Mouse (Mus musculus) liver, adult 2 months (tissue): Measurements from ENCODE around the gene Msh3. TPM values are rescaled to one million over a fixed set of nuclear protein-coding genes. Genes with fewer than 3 reads are reported as not detected.

Experiments
- DNase-seq: peaks from one replicate; pipeline ENCODE4 v3.0.0-alpha.2; 2011; ENCODE audit warnings: low read depth, low spot score; ENCODE audit errors: extremely low read depth
- H3K27ac ChIP-seq: fragments of 200-500 bp; replicated peaks from 2 replicates; pipeline ENCODE4 v1.5.1; 2012; ENCODE audit warnings: low read depth, mild to moderate bottlenecking, control low read depth, inconsistent platforms, low read length; ENCODE audit not compliant: insufficient read depth
- H3K27me3 ChIP-seq: fragments of 200-500 bp; 2 replicates; pipeline ENCODE4 v1.6.1; 2012; ENCODE audit warnings: mild to moderate bottlenecking, moderate library complexity, low read length, inconsistent platforms; ENCODE audit not compliant: control insufficient read depth, insufficient read depth
- H3K36me3 ChIP-seq: fragments of 200-500 bp; 2 replicates; pipeline ENCODE4 v1.6.1; 2012; ENCODE audit warnings: low read length, inconsistent platforms; ENCODE audit not compliant: control insufficient read depth, insufficient read depth
- H3K4me1 ChIP-seq: fragments of 200-500 bp; 2 replicates; pipeline ENCODE4 v1.6.1; 2011; ENCODE audit warnings: low read length; ENCODE audit not compliant: control insufficient read depth, insufficient read depth
- H3K4me3 ChIP-seq: fragments of 200-500 bp; 2 replicates; pipeline ENCODE4 v1.5.1; 2011; ENCODE audit warnings: low read depth, mild to moderate bottlenecking, control low read depth, low read length, moderate library complexity; ENCODE audit not compliant: insufficient read depth
- H3K79me2 ChIP-seq: fragments of 200-500 bp; 2 replicates; pipeline ENCODE4 v1.6.1; 2012; ENCODE audit warnings: inconsistent platforms, mild to moderate bottlenecking, low read length, moderate library complexity; ENCODE audit not compliant: control insufficient read depth, insufficient read depth
- H3K9ac ChIP-seq: fragments of 200-500 bp; 2 replicates; pipeline ENCODE4 v1.6.1; 2012; ENCODE audit warnings: low read depth, mild to moderate bottlenecking, control low read depth, inconsistent platforms, low read length
- CTCF ChIP-seq: fragments of 200-500 bp; IDR thresholded peaks from 2 replicates; pipeline ENCODE4 v1.5.1; 2011; ENCODE audit warnings: low read depth, low read length, control low read depth
- POLR2A ChIP-seq: fragments of 200-500 bp; IDR thresholded peaks from 2 replicates; pipeline ENCODE4 v1.6.1; 2011; ENCODE audit warnings: low read length, control low read depth; ENCODE audit not compliant: insufficient read depth; ENCODE audit errors: extremely low read depth
- WGBS: fragments of 180-500 bp; shearing (Covaris S2); methylation state at CpG from one replicate; pipeline ENCODE4 v1.1.7; 2018; 5-methylcytosine and 5-hydroxymethylcytosine counted together
- polyA plus RNA-seq: library from polyadenylated mRNA; depleted of rRNA; stranded (reverse); fragments of >200 nt; gene quantifications from 2 replicates; pipeline ENCODE4 v1.2.3, GENCODE M21; 2012
- total RNA-seq: library from RNA; depleted of rRNA; stranded (reverse); fragments of >200 nt; gene quantifications from 2 replicates; pipeline ENCODE4 v1.2.3, GENCODE M21; 2014

Gene Msh3
- total and polyA plus RNA-seq, 2 experiments, result 3.0 to 16.9 TPM

- 95% methylated on average over 2 of the region's 2 CpGs for WGBS
- Histone ChIP-seq H3K27me3 (no peaks in the 10 kb centered on the region), H3K4me3 (no peak overlapping the region), H3K79me2 (no peaks in the 10 kb centered on the region), H3K27ac (no peak overlapping the region), H3K4me1 (no peaks in the 10 kb centered on the region), H3K9ac (no peak overlapping the region), H3K36me3 (peaks cover 5% of the 10 kb centered on the region)
- DNase-seq, result no peak
- TF ChIP-seq CTCF (no peak), POLR2A (no peak)
These were observed 110.1 kb downstream of the Msh3 start for GRCm38 (mm10) chr13:92244731-92245130.

- Histone ChIP-seq H3K9ac (no peak overlapping the region), H3K27ac (no peak overlapping the region), H3K4me3 (no peak overlapping the region), H3K36me3 (no peaks in the 10 kb centered on the region; the same call in 1 of the 2 replicates), H3K4me1 (no peaks in the 10 kb centered on the region), H3K79me2 (no peaks in the 10 kb centered on the region), H3K27me3 (no peaks in the 10 kb centered on the region)
- TF ChIP-seq CTCF (no peak), POLR2A (no peak)
- DNase-seq, result no peak
- WGBS, result 83% methylated on average over 4 of the region's 4 CpGs
These were observed 113.4 kb downstream of the Msh3 start for GRCm38 (mm10) chr13:92241426-92241825.

- H3K27me3 ChIP-seq, result no peaks in the 10 kb centered on the region
- H3K79me2 ChIP-seq, result no peaks in the 10 kb centered on the region
- WGBS, result 97% methylated on average over 3 of the region's 3 CpGs
- no peak for DNase-seq
- H3K4me1 ChIP-seq, result no peaks in the 10 kb centered on the region
- H3K36me3 ChIP-seq, result peaks cover 5% of the 10 kb centered on the region; the same call in 1 of the 2 replicates
- H3K4me3 ChIP-seq, result no peak overlapping the region
- H3K9ac ChIP-seq, result no peak overlapping the region
- TF ChIP-seq CTCF, result no peak
- no peak for TF ChIP-seq POLR2A
- no peak overlapping the region for H3K27ac ChIP-seq
These were observed 116.9 kb downstream of the Msh3 start for GRCm38 (mm10) chr13:92237887-92238286.

- Histone ChIP-seq H3K4me3 (no peak overlapping the region), H3K36me3 (peaks cover 5% of the 10 kb centered on the region; the same call in 1 of the 2 replicates), H3K27me3 (no peaks in the 10 kb centered on the region), H3K9ac (no peak overlapping the region), H3K27ac (no peak overlapping the region), H3K79me2 (no peaks in the 10 kb centered on the region), H3K4me1 (no peaks in the 10 kb centered on the region)
- 95% methylated on average over 4 of the region's 4 CpGs for WGBS
- DNase-seq, result no peak
- no peak for TF ChIP-seq POLR2A
- no peak for TF ChIP-seq CTCF
These were observed 117.8 kb downstream of the Msh3 start for GRCm38 (mm10) chr13:92237016-92237415.

- TF ChIP-seq POLR2A (no peak), CTCF (no peak)
- H3K27me3 ChIP-seq, result no peaks in the 10 kb centered on the region
- no peaks in the 10 kb centered on the region for H3K4me1 ChIP-seq
- DNase-seq, result no peak
- WGBS, result 82% methylated on average over 9 of the region's 9 CpGs
- no peaks in the 10 kb centered on the region for H3K79me2 ChIP-seq
- no peak overlapping the region for H3K4me3 ChIP-seq
- H3K9ac ChIP-seq, result no peak overlapping the region
- H3K36me3 ChIP-seq, result peaks cover 5% of the 10 kb centered on the region; the same call in 1 of the 2 replicates
- H3K27ac ChIP-seq, result no peak overlapping the region
These were observed 122.5 kb downstream of the Msh3 start for GRCm38 (mm10) chr13:92232076-92232938.

- no peak for DNase-seq
- H3K4me1 ChIP-seq, result no peaks in the 10 kb centered on the region
- 97% methylated on average over 1 of the region's 1 CpGs for WGBS
- no peak overlapping the region for H3K9ac ChIP-seq
- H3K36me3 ChIP-seq, result peaks cover under 1% of the 10 kb centered on the region; the same call in 1 of the 2 replicates
- no peak overlapping the region for H3K27ac ChIP-seq
- H3K27me3 ChIP-seq, result no peaks in the 10 kb centered on the region
- H3K79me2 ChIP-seq, result no peaks in the 10 kb centered on the region
- H3K4me3 ChIP-seq, result no peak overlapping the region
- TF ChIP-seq CTCF (no peak), POLR2A (no peak)
These were observed 126.8 kb downstream of the Msh3 start for GRCm38 (mm10) chr13:92228037-92228436.
